Mouse (Mus musculus) intestine, embryonic 15.5 days (tissue): ENCODE results near the gene Dhfr. TPM values are rescaled to one million over a fixed set of nuclear protein-coding genes. Genes with fewer than 3 reads are reported as not detected.

Experiments used
- ATAC-seq: fragments of 200-750 bp; cut with Nextera tagmentation; 2 replicates; pipeline ENCODE4 v1.8.0; 2017; ENCODE audit warnings: moderate TSS enrichment, moderate library complexity
- H3K27ac ChIP-seq: fragments of 300-500 bp; sonication (generic); 2 replicates; pipeline ENCODE4 v1.5.1; 2015; ENCODE audit warnings: mild to moderate bottlenecking, inconsistent platforms
- H3K27me3 ChIP-seq: fragments of 300-500 bp; sonication (generic); replicated peaks from 2 replicates; pipeline ENCODE4 v1.6.1; 2015; ENCODE audit warnings: inconsistent platforms
- H3K36me3 ChIP-seq: fragments of 300-500 bp; sonication (generic); 2 replicates; pipeline ENCODE4 v1.6.1; 2015; ENCODE audit warnings: inconsistent platforms
- H3K4me1 ChIP-seq: fragments of 300-500 bp; sonication (generic); replicated peaks from 2 replicates; pipeline ENCODE4 v1.6.1; 2015; ENCODE audit warnings: inconsistent platforms
- H3K4me2 ChIP-seq: fragments of 300-500 bp; sonication (generic); replicated peaks from 2 replicates; pipeline ENCODE4 v1.6.1; 2015; ENCODE audit warnings: mild to moderate bottlenecking, inconsistent platforms
- H3K4me3 ChIP-seq: fragments of 300-500 bp; sonication (generic); replicated peaks from 2 replicates; pipeline ENCODE4 v1.5.1; 2015; ENCODE audit warnings: inconsistent platforms
- H3K9ac ChIP-seq: fragments of 300-500 bp; sonication (generic); 2 replicates; pipeline ENCODE4 v1.6.1; 2015; ENCODE audit warnings: inconsistent platforms
- H3K9me3 ChIP-seq: fragments of 300-500 bp; sonication (generic); 2 replicates; pipeline ENCODE4 v1.6.1; 2016; ENCODE audit warnings: inconsistent platforms
- WGBS: fragments of 180-500 bp; shearing (Covaris S2); methylation state at CpG from one replicate; pipeline ENCODE4 v1.1.7; 2015; 5-methylcytosine and 5-hydroxymethylcytosine counted together
- polyA plus RNA-seq: library from polyadenylated mRNA; unstranded; fragments of >200 nt; fragmentation: Nextera tagmentation; extraction: Ambion mirVana; gene quantifications from 2 replicates; pipeline ENCODE4 v1.2.1, GENCODE M21; 2015

Dhfr gene
- polyA plus RNA-seq: 18.6 and 20.0 TPM in 2 replicates

GRCm38 (mm10) chr13:92354456-92355271 lies at the start of gene Dhfr, which contains the start of gene Msh3:
Gene Dhfr, plus strand, starts transcription at chr13:92354726.
Gene Msh3, minus strand, starts transcription at chr13:92355003.
- H3K4me3 ChIP-seq: peak within 1 kb of the TSS; percentile 65
- peaks cover 6% of the 10 kb centered on the region; the same call in 1 of the 2 replicates for H3K4me1 ChIP-seq
- under 1% methylated on average over 76 of the region's 76 CpGs for WGBS
- peak; percentile 98 for ATAC-seq
- no peaks in the 10 kb centered on the region for H3K27me3 ChIP-seq
- no peaks in the 10 kb centered on the region for H3K36me3 ChIP-seq
- peak within 1 kb of the TSS; percentile 94 for H3K4me2 ChIP-seq
- no peaks in the 10 kb centered on the region for H3K9me3 ChIP-seq
- H3K9ac ChIP-seq: peak within 1 kb of the TSS; percentile 70
- peak within 1 kb of the TSS; percentile 95 for H3K27ac ChIP-seq

- Histone ChIP-seq H3K4me1 (no peaks in the 10 kb centered on the region), H3K36me3 (no peaks in the 10 kb centered on the region), H3K9ac (no peak within 1 kb of the TSS), H3K27ac (no peak within 1 kb of the TSS), H3K4me2 (no peak within 1 kb of the TSS), H3K4me3 (no peak within 1 kb of the TSS), H3K27me3 (no peaks in the 10 kb centered on the region), H3K9me3 (no peaks in the 10 kb centered on the region)
- WGBS: 97% methylated on average over 11 of the region's 11 CpGs
- no peak for ATAC-seq
Observed at GRCm38 (mm10) chr13:92305680-92306079, 48.8 kb upstream of the Dhfr start, which contains the start of gene Gm20379. Gene Gm20379, plus strand, starts transcription at chr13:92305980.

- 88% methylated on average over 5 of the region's 5 CpGs for WGBS
- Histone ChIP-seq H3K36me3 (no peaks in the 10 kb centered on the region), H3K4me2 (no peak overlapping the region), H3K4me3 (no peak overlapping the region), H3K27me3 (no peaks in the 10 kb centered on the region), H3K9ac (no peak overlapping the region), H3K4me1 (no peaks in the 10 kb centered on the region), H3K27ac (no peak overlapping the region), H3K9me3 (no peaks in the 10 kb centered on the region)
- ATAC-seq: no peak
Observed at GRCm38 (mm10) chr13:92314613-92315012, 39.9 kb upstream of the Dhfr start.

GRCm38 (mm10) chr13:92320770-92321169 lies 33.8 kb upstream of the Dhfr start:
- Histone ChIP-seq H3K9me3 (no peaks in the 10 kb centered on the region), H3K36me3 (peaks cover 2% of the 10 kb centered on the region; the same call in 1 of the 2 replicates), H3K4me3 (no peak overlapping the region), H3K27me3 (no peaks in the 10 kb centered on the region), H3K9ac (no peak overlapping the region), H3K4me2 (no peak overlapping the region), H3K27ac (no peak overlapping the region), H3K4me1 (no peaks in the 10 kb centered on the region)
- 88% methylated on average over 5 of the region's 5 CpGs for WGBS
- no peak for ATAC-seq

- WGBS: 77% methylated on average over 5 of the region's 5 CpGs
- ATAC-seq: no peak
Observed at GRCm38 (mm10) chr13:92326030-92326429, 28.5 kb upstream of the Dhfr start.

GRCm38 (mm10) chr13:92328000-92328399 lies 26.5 kb upstream of the Dhfr start:
- Histone ChIP-seq H3K9ac (no peak overlapping the region), H3K4me1 (no peaks in the 10 kb centered on the region), H3K27ac (no peak overlapping the region), H3K4me3 (no peak overlapping the region), H3K36me3 (peaks cover 3% of the 10 kb centered on the region; the same call in 1 of the 2 replicates), H3K27me3 (no peaks in the 10 kb centered on the region), H3K9me3 (no peaks in the 10 kb centered on the region), H3K4me2 (no peak overlapping the region)
- 71% methylated on average over 2 of the region's 2 CpGs for WGBS
- ATAC-seq: peak; percentile 63

More at GRCm38 (mm10) chr13:92326030-92326429, 28.5 kb upstream of the Dhfr start:
- no peak overlapping the region for H3K27ac ChIP-seq
- no peak overlapping the region for H3K9ac ChIP-seq
- H3K4me2 ChIP-seq: no peak overlapping the region
- H3K27me3 ChIP-seq: no peaks in the 10 kb centered on the region
- H3K9me3 ChIP-seq: no peaks in the 10 kb centered on the region
- H3K4me3 ChIP-seq: no peak overlapping the region
- no peaks in the 10 kb centered on the region for H3K4me1 ChIP-seq
- peaks cover 2% of the 10 kb centered on the region for H3K36me3 ChIP-seq

- no peaks in the 10 kb centered on the region for H3K27me3 ChIP-seq
- peaks cover 3% of the 10 kb centered on the region; the same call in 1 of the 2 replicates for H3K36me3 ChIP-seq
- H3K27ac ChIP-seq: no peak overlapping the region
- H3K9me3 ChIP-seq: no peaks in the 10 kb centered on the region
- no peak overlapping the region for H3K9ac ChIP-seq
- WGBS: 94% methylated on average over 3 of the region's 3 CpGs
- H3K4me2 ChIP-seq: no peak overlapping the region
- ATAC-seq: no peak
- no peaks in the 10 kb centered on the region for H3K4me1 ChIP-seq
- H3K4me3 ChIP-seq: no peak overlapping the region
Observed at GRCm38 (mm10) chr13:92330621-92331020, 23.9 kb upstream of the Dhfr start.

GRCm38 (mm10) chr13:92332103-92332879 lies 22.2 kb upstream of the Dhfr start:
- no peaks in the 10 kb centered on the region for H3K9me3 ChIP-seq
- peaks cover 3% of the 10 kb centered on the region; the same call in 1 of the 2 replicates for H3K36me3 ChIP-seq
- H3K4me1 ChIP-seq: no peaks in the 10 kb centered on the region
- H3K27ac ChIP-seq: no peak overlapping the region
- H3K4me3 ChIP-seq: no peak overlapping the region
- ATAC-seq: no peak
- H3K27me3 ChIP-seq: no peaks in the 10 kb centered on the region
- no peak overlapping the region for H3K4me2 ChIP-seq
- H3K9ac ChIP-seq: no peak overlapping the region
- WGBS: 90% methylated on average over 15 of the region's 15 CpGs

GRCm38 (mm10) chr13:92336857-92337256 lies 17.7 kb upstream of the Dhfr start:
- WGBS: 97% methylated on average over 1 of the region's 1 CpGs
- no peaks in the 10 kb centered on the region for H3K27me3 ChIP-seq
- H3K9ac ChIP-seq: no peak overlapping the region

GRCm38 (mm10) chr13:92337773-92338462 lies 16.6 kb upstream of the Dhfr start:
- Histone ChIP-seq H3K27ac (no peak overlapping the region), H3K4me2 (no peak overlapping the region), H3K4me1 (no peaks in the 10 kb centered on the region), H3K4me3 (no peak overlapping the region), H3K27me3 (no peaks in the 10 kb centered on the region), H3K9me3 (no peaks in the 10 kb centered on the region), H3K9ac (no peak overlapping the region), H3K36me3 (no peaks in the 10 kb centered on the region)
- WGBS: 77% methylated on average over 6 of the region's 6 CpGs
- no peak for ATAC-seq

More at GRCm38 (mm10) chr13:92336857-92337256, 17.7 kb upstream of the Dhfr start:
- H3K4me2 ChIP-seq: no peak overlapping the region
- no peaks in the 10 kb centered on the region for H3K4me1 ChIP-seq
- H3K36me3 ChIP-seq: no peaks in the 10 kb centered on the region
- H3K9me3 ChIP-seq: no peaks in the 10 kb centered on the region
- no peak overlapping the region for H3K27ac ChIP-seq
- ATAC-seq: no peak
- H3K4me3 ChIP-seq: no peak overlapping the region

- ATAC-seq: no peak
- peaks cover 9% of the 10 kb centered on the region for H3K36me3 ChIP-seq
Observed at GRCm38 (mm10) chr13:92339787-92340186, 14.7 kb upstream of the Dhfr start.

GRCm38 (mm10) chr13:92344033-92344432 lies 10.5 kb upstream of the Dhfr start:
- Histone ChIP-seq H3K27me3 (no peaks in the 10 kb centered on the region), H3K9ac (no peak overlapping the region), H3K27ac (no peak overlapping the region), H3K9me3 (no peaks in the 10 kb centered on the region), H3K4me2 (no peak overlapping the region), H3K4me1 (no peaks in the 10 kb centered on the region), H3K36me3 (peaks cover 12% of the 10 kb centered on the region), H3K4me3 (no peak overlapping the region)
- ATAC-seq: no peak
- WGBS: 91% methylated on average over 8 of the region's 8 CpGs

More at GRCm38 (mm10) chr13:92339787-92340186, 14.7 kb upstream of the Dhfr start:
- WGBS: 84% methylated on average over 3 of the region's 3 CpGs
- no peaks in the 10 kb centered on the region for H3K4me1 ChIP-seq
- no peak overlapping the region for H3K4me3 ChIP-seq
- no peak overlapping the region for H3K4me2 ChIP-seq
- no peaks in the 10 kb centered on the region for H3K9me3 ChIP-seq
- H3K27ac ChIP-seq: no peak overlapping the region
- no peaks in the 10 kb centered on the region for H3K27me3 ChIP-seq
- no peak overlapping the region for H3K9ac ChIP-seq
